Mouse (Mus musculus) gastrocnemius, postnatal 14 days (tissue): ENCODE results near the gene Cmah. TPM values are rescaled to one million over a fixed set of nuclear protein-coding genes. Genes with fewer than 3 reads are reported as not detected.
"Not testable (repeated sequence)": the region's sequence is repeated elsewhere in the genome, so short reads cannot be mapped to it uniquely, and the experiment has no call there.

Experiments
- DNase-seq: peaks from one replicate; pipeline ENCODE4 v3.0.0; 2021; ENCODE audit warnings: mixed read lengths
- intact Hi-C: fragments of 180-260 bp; cut with DNase I; formaldehyde crosslinking; loops from one replicate; pipeline ENCODE4 v1.15.1; 2025; ENCODE audit warnings: low total_unique reads
- total RNA-seq, 2 experiments: library from RNA; stranded (reverse); gene quantifications; 2 replicates each; pipeline ENCODE4 v1.2.3; 2021

Gene Cmah
- total RNA-seq, 2 experiments from 2014 or later: 1.4 to 3.0 TPM

DNA sequence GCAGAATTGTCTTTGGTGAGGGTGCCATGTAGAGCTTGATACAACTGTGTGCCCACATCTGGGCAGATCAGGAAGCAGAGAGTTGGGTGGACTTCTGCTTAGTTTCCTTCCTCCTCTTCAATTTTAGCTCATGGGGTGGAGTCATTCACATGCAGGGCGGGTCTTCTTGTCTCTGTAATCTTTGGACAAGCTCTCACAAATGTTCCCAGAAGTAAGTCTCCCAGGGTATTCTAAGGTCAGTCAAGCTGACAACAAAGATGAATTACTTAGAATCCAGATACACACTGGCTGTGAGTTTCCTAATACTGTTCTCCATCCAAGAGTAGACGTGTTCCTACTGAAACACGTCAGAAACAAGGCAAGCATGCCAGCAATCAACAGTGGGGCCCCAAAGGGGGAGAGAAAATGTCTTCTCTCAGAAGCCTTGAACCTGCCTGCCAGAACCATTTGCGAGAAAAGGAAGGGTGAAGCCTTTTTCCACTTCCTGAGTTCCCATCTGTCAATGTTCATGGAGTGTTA is 11.2 kb downstream of the Cmah start:
- intact Hi-C loops: no loop called here
- peak; percentile 30 for DNase-seq

DNA sequence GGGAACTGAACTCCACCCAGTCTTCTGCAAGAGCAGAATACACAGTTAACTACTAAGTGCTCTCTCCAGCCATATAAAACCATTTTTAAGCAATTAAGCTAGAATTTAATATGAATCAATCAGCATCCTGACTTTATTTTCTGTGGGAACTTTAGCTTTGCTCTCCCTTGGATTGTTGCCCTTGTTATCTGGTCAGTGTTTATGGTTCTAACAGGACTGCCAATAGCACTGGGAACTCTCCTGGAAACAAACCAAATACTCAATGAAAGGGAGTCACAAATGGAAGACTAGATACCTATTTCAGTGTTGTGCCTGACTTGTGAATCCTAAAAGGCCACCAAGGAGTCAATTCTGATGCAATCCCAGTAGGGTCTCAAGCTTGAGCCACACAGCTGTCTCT is 12.7 kb downstream of the Cmah start:
- intact Hi-C loops: no loop called here
- no peak for DNase-seq

DNA sequence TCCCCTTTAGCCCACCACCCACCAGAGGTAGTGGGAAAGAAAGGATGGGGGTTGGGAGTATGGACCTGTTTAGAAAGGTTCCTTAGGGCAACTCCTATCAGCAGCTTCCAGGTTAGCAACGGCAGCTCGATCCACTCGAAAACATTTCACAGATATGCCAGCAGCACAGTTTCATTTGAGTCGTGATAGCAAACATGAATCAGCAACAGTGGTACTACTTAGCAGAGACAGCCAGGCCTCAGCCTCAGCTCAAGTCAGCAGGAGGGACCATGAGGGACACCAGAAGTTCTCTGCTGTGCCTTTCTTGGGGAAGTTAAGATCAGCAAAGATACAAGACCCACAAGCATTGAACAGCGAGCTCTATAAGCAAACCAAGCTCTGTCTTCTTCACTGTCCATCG is 13.3 kb downstream of the Cmah start:
- no peak for DNase-seq
- intact Hi-C loops: no loop called here

DNA sequence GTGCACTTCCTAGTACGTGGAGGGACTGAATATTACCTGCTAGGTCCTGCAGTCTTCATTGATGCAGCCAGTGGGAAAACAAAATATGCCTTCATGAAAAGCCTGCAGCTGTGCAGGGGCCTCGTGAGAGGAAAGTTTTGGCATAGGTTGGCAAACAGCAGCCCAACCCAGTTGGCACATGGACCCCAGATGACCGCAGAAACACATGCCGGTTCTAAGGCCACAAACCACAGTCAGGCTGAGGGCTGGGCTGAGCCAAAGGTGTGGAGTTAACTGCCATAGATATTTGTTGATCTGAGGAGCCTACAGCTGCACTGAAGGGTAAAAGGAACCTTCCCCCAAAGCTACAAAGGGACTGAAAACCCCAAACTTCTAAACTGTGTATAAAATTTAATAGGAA is 14.9 kb downstream of the Cmah start:
- no peak for DNase-seq
- intact Hi-C loops: no loop called here

DNA sequence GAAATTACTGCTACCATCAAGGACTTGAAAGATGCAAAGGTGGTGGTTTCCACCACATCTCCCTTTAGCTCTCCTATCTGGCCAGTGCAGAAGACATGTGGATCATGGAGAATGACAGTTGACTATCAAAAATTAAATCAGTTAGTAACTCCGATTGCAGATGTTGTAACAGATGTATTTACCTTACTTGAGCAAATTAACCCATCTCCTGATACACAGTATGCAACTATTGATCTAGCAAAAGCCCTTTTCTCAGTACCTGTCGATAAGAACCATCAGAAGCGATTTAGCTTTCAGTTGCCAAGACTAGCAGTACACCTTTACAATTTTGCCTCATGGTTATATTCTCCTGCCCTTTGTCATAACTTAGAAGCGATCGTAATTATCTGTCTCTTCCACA is 25.8 kb downstream of the Cmah start:
- no peak for DNase-seq
- intact Hi-C loops: no loop called here

DNA sequence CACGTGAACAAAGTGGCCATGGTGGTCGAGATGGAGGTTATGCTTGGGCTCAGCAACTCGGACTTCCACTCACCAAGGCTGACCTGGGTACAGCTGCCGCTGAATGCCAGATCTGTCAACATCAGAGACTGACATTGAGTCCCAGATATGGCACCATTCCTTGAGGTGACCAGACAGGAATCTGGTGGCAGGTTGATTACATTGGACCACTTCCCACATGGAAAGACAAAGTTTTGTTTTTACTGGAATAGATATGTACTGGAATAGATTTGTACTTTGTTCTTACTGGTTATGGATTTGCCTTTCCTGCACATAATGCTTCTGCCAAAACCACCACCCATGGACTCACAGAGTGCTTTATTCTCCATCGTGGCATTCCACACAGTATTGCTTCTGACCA is 27.5 kb downstream of the Cmah start:
- intact Hi-C loops: no loop called here
- DNase-seq: no peak

DNA sequence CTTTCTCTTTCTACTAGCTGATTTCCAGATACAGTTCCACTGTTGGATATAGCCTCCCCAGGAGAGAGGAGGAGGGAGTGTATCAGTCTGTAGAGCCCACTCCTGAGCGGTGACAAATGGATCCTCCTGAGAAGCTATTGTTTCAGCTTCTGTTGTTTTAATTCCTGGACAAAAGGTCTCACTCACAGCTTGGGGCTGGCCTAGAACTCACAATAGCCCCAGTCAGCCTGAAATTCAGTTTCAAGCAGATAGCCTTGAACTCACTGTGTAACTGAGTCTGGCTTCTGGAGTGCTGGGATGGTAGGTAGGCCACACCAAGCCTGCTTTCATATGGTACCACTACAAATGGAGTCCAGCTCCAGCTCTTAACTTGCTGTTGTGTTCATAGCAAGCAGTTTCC is 32.0 kb downstream of the Cmah start:
- intact Hi-C loops: no loop called here
- DNase-seq: no peak

DNA sequence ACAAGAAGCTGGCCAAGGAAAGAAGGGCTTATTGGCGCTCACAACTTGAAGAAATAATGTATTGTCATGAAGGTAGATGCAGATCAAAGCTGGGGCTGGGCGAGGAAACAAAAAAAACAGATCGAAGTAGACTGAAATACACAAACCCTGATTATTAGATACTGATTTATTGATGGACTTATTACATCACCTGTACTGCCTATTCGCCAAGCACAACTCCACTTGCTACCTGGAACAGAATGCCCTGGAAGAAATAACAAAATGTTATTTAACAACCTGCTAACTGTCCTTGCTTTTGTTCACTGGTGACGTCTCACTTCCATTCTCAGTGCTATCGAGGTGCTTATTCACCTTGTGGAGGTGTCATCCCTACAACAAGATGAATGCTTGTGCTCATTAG is 38.0 kb downstream of the Cmah start:
- intact Hi-C loops: no loop called here
- DNase-seq: no peak

DNA sequence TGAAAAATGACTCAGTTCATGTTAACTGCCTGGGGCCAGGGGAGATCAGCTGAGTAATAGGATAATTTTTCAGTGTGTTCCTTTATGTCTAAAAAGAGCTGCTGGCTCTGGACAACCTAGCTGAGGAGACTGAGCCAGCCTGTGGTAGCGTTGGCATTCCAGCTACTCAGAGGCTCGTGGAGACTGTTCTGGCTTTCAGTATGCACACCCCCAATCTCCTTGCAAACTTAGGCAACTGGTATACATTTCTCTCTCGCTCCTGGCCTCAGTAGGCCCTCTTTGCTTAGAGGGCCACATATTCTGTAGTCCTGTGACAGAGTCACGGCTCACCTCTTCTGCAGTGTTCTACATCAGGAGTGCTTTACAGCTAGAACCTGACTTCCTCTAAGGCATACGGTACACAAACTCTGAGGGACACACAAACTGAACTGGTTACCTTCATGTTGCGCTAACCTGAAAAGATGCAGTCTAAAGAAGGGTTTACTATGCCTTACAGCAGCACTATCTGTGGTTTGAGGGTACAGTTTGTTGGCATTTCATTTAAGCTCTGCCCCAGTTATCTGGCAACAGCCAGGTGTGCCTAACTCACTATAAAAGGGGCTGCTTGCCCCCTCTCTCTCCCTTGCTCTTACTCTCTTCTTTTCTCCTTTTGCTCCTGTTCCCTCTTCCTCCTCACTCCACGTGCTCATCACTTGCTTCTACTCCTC is 45.8 kb downstream of the Cmah start:
- intact Hi-C loops: no loop called here
- no peak for DNase-seq

DNA sequence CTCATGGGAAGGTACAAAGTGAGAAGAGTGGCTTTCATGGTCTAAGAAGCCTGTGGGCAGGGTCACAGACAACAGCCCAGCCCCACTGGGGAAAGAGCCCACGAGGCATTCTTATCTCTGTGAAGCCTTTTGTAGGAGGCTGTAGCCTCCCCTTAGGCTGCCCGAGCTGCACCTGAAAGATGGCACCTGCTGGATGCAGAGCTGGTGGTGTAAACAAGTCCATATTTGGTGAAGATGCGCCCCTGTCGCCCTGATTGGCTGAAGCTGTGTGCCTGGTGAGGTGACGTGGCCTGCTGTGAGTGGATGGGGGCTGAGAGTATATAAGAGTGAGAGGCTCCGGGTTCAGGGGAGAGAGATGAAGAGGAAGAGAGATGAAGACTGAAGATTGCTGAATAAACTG is 47.4 kb downstream of the Cmah start:
- DNase-seq, intact Hi-C loops: not testable (repeated sequence)

DNA sequence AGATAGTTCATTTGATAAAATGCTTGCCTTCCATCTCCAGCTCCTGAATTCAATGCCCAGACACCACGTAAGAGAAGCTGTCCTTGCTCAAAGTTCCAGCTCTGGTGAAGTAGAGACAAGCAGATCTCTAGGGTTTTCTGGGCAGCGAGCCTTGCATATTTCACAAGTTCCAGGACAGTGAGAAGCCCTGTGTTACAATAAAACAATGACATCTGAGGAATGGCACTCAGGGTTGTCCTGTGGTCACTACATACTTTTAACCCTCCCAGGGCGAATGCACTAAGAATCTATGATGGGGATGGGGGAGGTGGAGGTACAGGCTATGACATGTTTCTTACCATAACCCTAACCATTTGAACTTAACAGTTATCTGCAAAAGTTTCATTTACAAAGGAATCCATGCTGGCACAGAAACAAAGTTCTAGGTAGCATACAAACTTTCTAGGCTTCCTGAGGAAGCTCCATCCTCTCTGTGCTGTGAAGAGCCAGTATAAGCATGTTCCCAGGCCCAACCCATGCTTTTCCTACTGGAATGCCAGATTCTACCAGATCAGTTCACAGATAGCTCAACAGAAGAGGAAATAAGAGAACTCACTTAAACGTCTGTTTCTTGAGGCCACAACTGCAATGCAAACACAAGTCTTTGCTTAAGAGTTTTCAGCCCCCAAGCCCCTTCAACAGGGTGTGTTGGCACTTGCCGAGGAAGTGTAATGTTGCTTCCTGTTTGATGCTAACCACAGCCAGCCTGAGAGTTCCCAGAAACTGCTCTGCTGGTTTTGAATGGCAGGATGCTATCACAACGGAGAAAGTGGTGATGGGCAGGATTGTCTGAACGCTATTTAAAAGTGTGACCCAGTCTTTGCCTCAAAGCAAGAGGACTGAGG is 48.4 kb downstream of the Cmah start:
- peak; percentile 26 for DNase-seq
- intact Hi-C loops: no loop called here

DNA sequence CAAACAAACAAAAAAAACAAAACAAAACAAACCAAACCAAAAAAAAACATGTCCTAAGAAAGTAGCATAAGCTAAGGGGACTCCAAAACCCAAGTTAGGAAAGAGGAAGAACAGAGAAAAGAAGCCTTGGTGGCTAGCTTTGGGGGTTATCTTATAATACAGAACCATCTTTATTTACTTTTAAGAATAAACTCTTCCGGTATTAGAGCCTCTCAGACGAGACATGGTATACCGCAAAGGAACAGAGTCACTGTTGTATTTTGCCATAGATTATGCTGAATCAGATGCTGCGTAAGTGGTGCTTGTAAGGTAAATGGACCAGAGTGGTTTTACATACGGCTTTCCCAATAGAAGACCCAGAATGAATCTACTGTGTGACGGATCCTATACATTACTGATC is 53.5 kb downstream of the Cmah start:
- no peak for DNase-seq
- intact Hi-C loops: no loop called here

DNA sequence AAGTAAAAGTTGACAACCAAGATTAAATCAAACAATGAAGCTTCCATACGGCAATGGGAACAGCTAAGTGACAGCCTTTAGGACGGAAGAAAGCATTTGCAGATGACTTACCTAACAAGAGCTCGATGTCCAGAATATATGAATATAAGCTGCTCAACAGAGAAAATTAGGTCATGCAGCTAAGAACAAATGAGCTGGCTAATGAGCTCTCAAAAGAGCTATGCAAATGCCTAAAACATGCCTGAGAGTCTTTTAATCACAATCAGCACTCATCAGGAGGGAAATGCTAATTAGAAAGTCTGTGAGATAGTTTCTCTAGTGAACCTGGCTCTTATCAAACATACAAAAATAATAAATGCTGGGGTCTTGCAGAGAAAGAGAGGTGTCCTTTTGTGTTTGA is 56.7 kb downstream of the Cmah start:
- intact Hi-C loops: no loop called here
- DNase-seq: no peak

DNA sequence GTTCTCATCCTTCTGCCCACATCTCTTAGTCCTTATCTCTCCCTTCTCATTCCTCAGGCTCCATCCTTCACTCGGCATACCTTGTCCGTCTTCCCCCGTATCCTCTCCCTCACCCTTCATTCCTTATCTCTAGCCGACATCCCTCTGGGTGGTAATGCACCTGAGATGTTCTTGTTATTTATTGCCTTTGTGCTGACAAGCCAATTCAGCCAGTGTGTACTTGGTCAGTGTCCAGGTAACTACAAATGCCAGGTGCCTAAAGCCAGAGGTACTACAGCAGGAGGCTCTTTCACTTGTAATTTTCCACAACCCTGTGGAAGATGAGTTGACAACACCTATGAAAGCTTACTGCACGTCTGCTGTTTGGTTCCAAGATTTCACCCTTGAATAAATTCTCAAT is 64.7 kb downstream of the Cmah start:
- intact Hi-C loops: no loop called here
- DNase-seq: no peak

DNA sequence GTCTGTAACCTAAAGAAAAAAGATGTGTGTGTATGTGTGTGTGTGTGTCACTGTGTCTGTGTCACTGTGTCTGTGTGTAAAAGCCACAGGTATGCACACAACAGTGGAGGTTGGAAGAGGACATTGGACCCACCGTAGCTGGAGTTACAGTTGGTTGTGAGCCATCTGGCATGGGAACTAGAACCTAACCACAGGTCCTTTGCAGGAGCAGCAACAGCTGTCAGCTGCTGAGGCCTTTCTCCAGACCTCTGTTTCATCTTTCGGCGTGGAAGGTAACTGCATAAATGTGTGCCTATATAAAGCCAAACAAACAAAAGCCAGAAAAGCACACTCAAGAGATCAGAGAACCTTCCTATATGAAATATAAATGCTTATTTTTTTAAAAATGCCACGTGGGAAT is 65.5 kb downstream of the Cmah start:
- no peak for DNase-seq
- intact Hi-C loops: no loop called here

DNA sequence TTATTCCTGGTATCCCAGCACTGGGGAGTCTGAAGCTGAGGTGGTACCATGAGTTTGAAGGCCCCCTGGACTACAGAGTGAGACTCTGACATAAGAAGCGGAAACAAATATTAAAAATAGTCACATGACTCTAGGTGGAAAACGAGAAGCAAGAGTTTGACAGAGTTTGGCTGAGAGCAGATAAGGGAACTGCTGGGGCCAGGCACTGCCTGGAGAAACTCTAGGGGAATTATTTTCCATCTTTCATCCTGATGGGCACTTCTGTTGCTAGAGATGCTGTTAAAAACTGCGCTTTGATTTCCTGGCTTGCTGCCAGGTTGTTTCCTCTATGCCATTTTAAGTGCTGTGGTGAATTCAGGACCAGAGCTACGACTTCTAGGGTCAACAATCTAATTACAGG is 65.9 kb downstream of the Cmah start:
- intact Hi-C loops: no loop called here
- no peak for DNase-seq

DNA sequence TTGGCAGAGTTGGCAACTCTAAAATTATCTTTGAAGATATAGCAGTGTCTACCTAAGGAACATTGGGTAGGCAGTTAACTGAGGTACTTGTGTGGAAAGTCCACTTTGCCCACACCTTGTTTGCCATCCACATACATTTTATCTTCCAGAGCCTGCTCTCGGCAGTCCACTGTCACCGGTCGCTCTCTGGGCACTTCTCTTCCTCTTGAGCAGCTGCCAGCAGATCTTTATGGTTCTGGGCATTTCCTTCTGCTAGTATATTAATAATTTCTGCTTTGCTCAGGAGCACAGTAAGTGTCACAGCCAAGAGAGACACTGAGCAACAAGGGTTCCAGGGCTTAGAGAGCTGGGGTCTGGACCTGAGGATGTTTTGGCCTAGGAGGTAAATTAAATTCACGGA is 68.6 kb downstream of the Cmah start:
- intact Hi-C loops: no loop called here
- DNase-seq: no peak

DNA sequence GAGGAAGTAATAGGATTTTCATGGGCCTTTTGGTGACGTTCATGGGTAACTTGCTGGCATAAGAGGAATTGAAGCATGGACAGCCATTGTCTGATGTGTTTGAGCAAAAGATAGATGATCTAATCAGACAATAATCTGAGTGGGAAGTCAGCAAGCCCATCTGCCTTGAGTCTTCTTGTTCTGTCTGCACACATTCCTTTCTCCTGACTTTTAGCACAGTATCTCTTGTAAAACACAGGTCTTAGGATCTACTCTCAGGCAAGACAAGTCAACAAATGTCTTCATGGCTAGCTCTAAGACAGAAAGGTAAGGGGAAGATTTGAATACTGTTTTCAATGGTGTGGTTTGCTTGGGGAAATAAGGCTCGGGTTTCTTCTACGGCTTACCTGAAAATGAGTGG is 70.0 kb downstream of the Cmah start:
- DNase-seq: no peak
- intact Hi-C loops: no loop called here

DNA sequence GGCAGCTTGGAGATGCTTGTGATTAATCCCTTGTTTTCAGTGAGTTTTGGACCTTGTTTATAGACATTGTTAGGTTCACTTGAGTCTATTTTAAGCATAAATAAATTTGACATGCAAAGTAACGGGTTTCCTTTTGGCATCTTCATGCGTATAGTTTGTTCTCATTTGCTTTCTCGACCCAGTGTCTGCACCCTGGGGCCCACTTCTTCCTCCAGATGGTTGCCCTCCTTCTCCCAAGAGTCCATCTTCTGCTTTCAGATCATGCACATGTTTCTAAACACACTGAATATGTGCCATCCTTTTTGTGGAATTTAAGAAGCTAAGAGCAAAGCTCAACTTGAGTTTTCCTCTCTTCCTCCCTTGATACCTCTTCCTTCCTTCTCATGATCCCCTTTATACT is 71.3 kb downstream of the Cmah start:
- intact Hi-C loops: no loop called here

DNA sequence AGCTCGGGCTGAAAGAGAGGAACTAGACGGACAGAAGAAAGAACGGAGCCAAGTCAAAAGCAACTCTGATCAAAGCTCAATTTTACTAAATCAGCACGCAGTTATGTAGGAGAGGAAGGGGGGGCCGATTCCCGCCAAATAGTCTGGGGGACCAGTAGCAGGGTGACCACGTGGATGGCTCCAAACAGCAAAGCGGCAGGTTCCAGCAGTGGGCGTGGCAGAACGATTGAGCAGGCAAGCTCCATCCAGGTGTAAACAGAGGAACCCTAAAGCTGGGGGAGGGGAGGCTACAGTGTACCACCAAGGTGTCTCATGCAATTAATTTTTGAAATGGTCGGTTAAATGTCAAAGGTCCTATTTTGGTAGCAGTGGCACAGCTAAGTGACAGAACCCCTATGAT is 74.6 kb downstream of the Cmah start:
- intact Hi-C loops: not testable (repeated sequence)

More for the DNA sequence above, 71.3 kb downstream of the Cmah start:
- DNase-seq: no peak

DNA sequence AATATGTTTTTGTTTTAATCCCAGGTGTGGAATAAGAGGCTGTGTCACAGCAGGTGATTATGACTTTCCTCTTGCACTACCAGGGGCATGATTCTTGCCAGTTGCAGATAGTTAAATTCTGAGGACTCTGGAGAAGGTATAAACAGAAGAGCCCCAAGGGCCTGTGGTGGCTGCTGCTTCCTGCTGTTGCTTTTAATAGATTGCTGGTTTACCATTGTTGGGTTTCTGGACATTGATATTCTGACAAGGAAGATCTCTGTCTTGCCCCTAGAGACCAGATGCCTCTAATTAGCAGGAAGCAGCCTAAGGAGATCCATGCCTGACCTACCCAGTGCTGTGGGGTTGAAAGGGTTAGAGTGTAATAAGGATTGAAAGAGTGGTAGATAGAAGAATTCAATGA is 75.8 kb downstream of the Cmah start:
- no peak for DNase-seq
- intact Hi-C loops: no loop called here

More for the DNA sequence above, 74.6 kb downstream of the Cmah start:
- not testable (repeated sequence) for DNase-seq
